Mouse (Mus musculus) common myeloid progenitor, adult 5-6 weeks (primary cell): Measurements from ENCODE around the gene Got1. TPM values are rescaled to one million over a fixed set of nuclear protein-coding genes. Genes with fewer than 3 reads are reported as not detected.
A peak's percentile ranks its signal among the peaks of the same experiment; 100 is the strongest.

ENCODE experiments used
- ATAC-seq: replicated peaks from 2 replicates; pipeline ENCODE4 v1.8.0; 2016; ENCODE audit warnings: low read depth, mild to moderate bottlenecking, moderate TSS enrichment, inconsistent platforms; ENCODE audit not compliant: poor library complexity, severe bottlenecking
- total RNA-seq: library from RNA; stranded (forward); fragments of 200-1000, 187-1606 nt; gene quantifications from 2 replicates; pipeline ENCODE4 v1.2.3, GENCODE M21; 2017

The Got1 gene
- total RNA-seq = 18.0 and 20.6 TPM in 2 replicates

- ATAC-seq = peak; percentile 98
Observed at GRCm38 (mm10) chr19:43524187-43525103, at the start of gene Got1. Gene Got1, minus strand, starts transcription at chr19:43524605.

GRCm38 (mm10) chr19:43570831-43571790, 46.7 kb upstream of the Got1 start:
- ATAC-seq = peak; percentile 97

- no peak for ATAC-seq
Observed at GRCm38 (mm10) chr19:43569133-43569532, 44.7 kb upstream of the Got1 start.

GRCm38 (mm10) chr19:43568298-43568697, 43.9 kb upstream of the Got1 start:
- ATAC-seq = no peak

GRCm38 (mm10) chr19:43563166-43563565, 38.8 kb upstream of the Got1 start:
- ATAC-seq = no peak

GRCm38 (mm10) chr19:43561841-43562240, 37.4 kb upstream of the Got1 start:
- no peak for ATAC-seq

- ATAC-seq = no peak
Observed at GRCm38 (mm10) chr19:43560244-43560643, 35.8 kb upstream of the Got1 start.

GRCm38 (mm10) chr19:43551493-43551890, 27.1 kb upstream of the Got1 start:
- ATAC-seq = no peak

GRCm38 (mm10) chr19:43550706-43551492, 26.5 kb upstream of the Got1 start:
- 0 out of 2 replicates have a peak, but pooled peaks have one; percentile 15 for ATAC-seq

- no peak for ATAC-seq
Observed at GRCm38 (mm10) chr19:43548060-43548459, 23.7 kb upstream of the Got1 start.

GRCm38 (mm10) chr19:43546337-43547117, 22.1 kb upstream of the Got1 start:
- no peak for ATAC-seq

GRCm38 (mm10) chr19:43535372-43535771, 11.0 kb upstream of the Got1 start:
- no peak for ATAC-seq

GRCm38 (mm10) chr19:43530921-43531320, 6.5 kb upstream of the Got1 start:
- ATAC-seq = no peak

GRCm38 (mm10) chr19:43530197-43530770, 5.9 kb upstream of the Got1 start:
- peak; percentile 96 for ATAC-seq

GRCm38 (mm10) chr19:43528056-43528587, 3.7 kb upstream of the Got1 start:
- ATAC-seq = no peak

- ATAC-seq = no peak
Observed at GRCm38 (mm10) chr19:43527131-43527530, 2.7 kb upstream of the Got1 start.

GRCm38 (mm10) chr19:43526025-43526424, 1.6 kb upstream of the Got1 start:
- ATAC-seq = no peak

- ATAC-seq = no peak
Observed at GRCm38 (mm10) chr19:43525566-43525965, 1.2 kb upstream of the Got1 start.
